Mouse (Mus musculus): ENCODE results near the gene Ralgapa2. TPM values are rescaled to one million over a fixed set of nuclear protein-coding genes. Genes with fewer than 3 reads are reported as not detected.

Gene Ralgapa2
- polyA plus RNA-seq, 1 experiment: 8.3 TPM

GRCm38 (mm10) chr2:146363483-146363882 lies 148.7 kb downstream of the Ralgapa2 start:
- no peak for DNase-seq (ENCODE audit: low read depth in 1 of 2, low spot score in 2 of 2)
- 85% methylated on average over 2 of the region's 2 CpGs for WGBS
- no peaks in the 10 kb centered on the region for H3K36me3 ChIP-seq (ENCODE audit: control insufficient read depth, insufficient read depth, low read length)

GRCm38 (mm10) chr2:146362932-146363331 lies 149.2 kb downstream of the Ralgapa2 start:
- no peaks in the 10 kb centered on the region for H3K27me3 ChIP-seq (ENCODE audit: control insufficient read depth, insufficient read depth, low read length)
- H3K4me3 ChIP-seq (ENCODE audit: extremely low read depth, insufficient read depth, insufficient read length): no peak overlapping the region
- H3K4me1 ChIP-seq (ENCODE audit: control insufficient read depth, insufficient read depth, insufficient read length): no peaks in the 10 kb centered on the region
- H3K36me3 ChIP-seq (ENCODE audit: control insufficient read depth, insufficient read depth, low read length): no peaks in the 10 kb centered on the region
- no peak for TF ChIP-seq POLR2A (IDR thresholded peaks at IDR 0.05; ENCODE audit: low read depth, low read length)
- TF ChIP-seq CTCF (IDR thresholded peaks at IDR 0.05; ENCODE audit: extremely low read depth, insufficient read depth, insufficient read length, insufficient replicate concordance): no peak
- no peak overlapping the region for H3K27ac ChIP-seq (ENCODE audit: insufficient read depth, low read length)
- WGBS: 88% methylated on average over 1 of the region's 1 CpGs
- no peak for DNase-seq (ENCODE audit: low read depth in 1 of 2, low spot score in 2 of 2)

More at GRCm38 (mm10) chr2:146363483-146363882, 148.7 kb downstream of the Ralgapa2 start:
- TF ChIP-seq POLR2A (IDR thresholded peaks at IDR 0.05; ENCODE audit: low read depth, low read length) (no peak), CTCF (IDR thresholded peaks at IDR 0.05; ENCODE audit: extremely low read depth, insufficient read depth, insufficient read length, insufficient replicate concordance) (no peak)
- Histone ChIP-seq H3K4me1 (ENCODE audit: control insufficient read depth, insufficient read depth, insufficient read length) (no peaks in the 10 kb centered on the region), H3K27me3 (ENCODE audit: control insufficient read depth, insufficient read depth, low read length) (no peaks in the 10 kb centered on the region), H3K4me3 (ENCODE audit: extremely low read depth, insufficient read depth, insufficient read length) (no peak overlapping the region), H3K27ac (ENCODE audit: insufficient read depth, low read length) (no peak overlapping the region)

DNA sequence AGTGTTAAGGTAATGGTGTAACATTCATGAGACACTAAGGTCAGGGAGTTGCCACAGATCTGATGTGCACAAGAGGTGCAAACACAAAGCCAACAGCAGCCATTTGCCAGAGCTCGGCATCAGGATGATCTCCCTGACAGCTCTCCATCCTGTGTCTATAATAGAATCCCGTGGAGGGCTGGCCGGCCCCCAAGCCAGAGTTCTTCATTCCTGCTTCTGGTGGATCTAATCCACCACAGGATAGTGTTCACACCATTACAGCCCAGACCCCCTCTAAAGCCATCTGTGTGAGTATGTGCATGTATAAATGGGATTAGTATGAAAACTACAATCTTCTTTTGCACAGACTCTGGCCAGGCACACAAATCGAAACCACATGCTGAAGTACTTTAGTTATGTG lies 150.2 kb downstream of the Ralgapa2 start:
- H3K27me3 ChIP-seq (ENCODE audit: control insufficient read depth, insufficient read depth, low read length): no peaks in the 10 kb centered on the region
- no peaks in the 10 kb centered on the region for H3K4me1 ChIP-seq (ENCODE audit: control insufficient read depth, insufficient read depth, insufficient read length)
- 94% methylated on average over 4 of the region's 4 CpGs for whole genome bisulfite sequencing
- no peak overlapping the region for H3K4me3 ChIP-seq (ENCODE audit: extremely low read depth, insufficient read depth, insufficient read length)
- no peak for DNase-seq (ENCODE audit: low read depth in 1 of 2, low spot score in 2 of 2)
- no peaks in the 10 kb centered on the region for H3K36me3 ChIP-seq (ENCODE audit: control insufficient read depth, insufficient read depth, low read length)
- TF ChIP-seq POLR2A (IDR thresholded peaks at IDR 0.05; ENCODE audit: low read depth, low read length): no peak
- TF ChIP-seq CTCF (IDR thresholded peaks at IDR 0.05; ENCODE audit: extremely low read depth, insufficient read depth, insufficient read length, insufficient replicate concordance): no peak
- no peak overlapping the region for H3K27ac ChIP-seq (ENCODE audit: insufficient read depth, low read length)

DNA sequence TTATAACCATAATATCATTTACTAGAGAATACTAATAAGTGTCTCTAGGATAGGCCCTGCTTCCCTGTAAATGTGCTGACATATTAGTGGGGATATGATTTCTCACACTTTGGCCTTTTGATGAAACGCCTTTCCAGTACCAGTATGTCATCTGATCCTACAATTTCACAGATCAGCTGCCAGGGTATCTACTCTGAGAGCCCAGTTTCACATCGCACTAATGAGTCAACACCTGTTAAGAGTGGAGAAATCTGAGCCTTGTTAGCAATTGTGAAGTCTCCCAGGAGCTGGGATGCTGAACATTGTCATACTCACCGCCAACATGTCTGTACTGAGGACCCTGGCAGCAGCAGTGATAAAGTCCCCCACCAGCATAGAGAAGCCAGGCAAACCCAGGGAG lies 151.1 kb downstream of the Ralgapa2 start:
- no peaks in the 10 kb centered on the region for H3K27me3 ChIP-seq (ENCODE audit: control insufficient read depth, insufficient read depth, low read length)
- WGBS: 92% methylated on average over 3 of the region's 3 CpGs
- no peak for TF ChIP-seq CTCF (IDR thresholded peaks at IDR 0.05; ENCODE audit: extremely low read depth, insufficient read depth, insufficient read length, insufficient replicate concordance)
- no peak for TF ChIP-seq POLR2A (IDR thresholded peaks at IDR 0.05; ENCODE audit: low read depth, low read length)
- no peak for DNase-seq (ENCODE audit: low read depth in 1 of 2, low spot score in 2 of 2)
- H3K36me3 ChIP-seq (ENCODE audit: control insufficient read depth, insufficient read depth, low read length): no peaks in the 10 kb centered on the region
- no peak overlapping the region for H3K4me3 ChIP-seq (ENCODE audit: extremely low read depth, insufficient read depth, insufficient read length)
- no peaks in the 10 kb centered on the region for H3K4me1 ChIP-seq (ENCODE audit: control insufficient read depth, insufficient read depth, insufficient read length)
- no peak overlapping the region for H3K27ac ChIP-seq (ENCODE audit: insufficient read depth, low read length)

GRCm38 (mm10) chr2:146359676-146360075 lies 152.5 kb downstream of the Ralgapa2 start:
- Histone ChIP-seq H3K27me3 (ENCODE audit: control insufficient read depth, insufficient read depth, low read length) (no peaks in the 10 kb centered on the region), H3K4me1 (ENCODE audit: control insufficient read depth, insufficient read depth, insufficient read length) (no peaks in the 10 kb centered on the region), H3K4me3 (ENCODE audit: extremely low read depth, insufficient read depth, insufficient read length) (no peak overlapping the region), H3K36me3 (ENCODE audit: control insufficient read depth, insufficient read depth, low read length) (no peaks in the 10 kb centered on the region), H3K27ac (ENCODE audit: insufficient read depth, low read length) (no peak overlapping the region)
- 99% methylated on average over 2 of the region's 2 CpGs for WGBS
- DNase-seq (ENCODE audit: low read depth in 1 of 2, low spot score in 2 of 2): no peak
- no peak for TF ChIP-seq POLR2A (IDR thresholded peaks at IDR 0.05; ENCODE audit: low read depth, low read length)
- TF ChIP-seq CTCF (IDR thresholded peaks at IDR 0.05; ENCODE audit: extremely low read depth, insufficient read depth, insufficient read length, insufficient replicate concordance): no peak

GRCm38 (mm10) chr2:146356524-146356923 lies 155.6 kb downstream of the Ralgapa2 start:
- Histone ChIP-seq H3K27ac (ENCODE audit: insufficient read depth, low read length) (no peak overlapping the region), H3K4me1 (ENCODE audit: control insufficient read depth, insufficient read depth, insufficient read length) (no peaks in the 10 kb centered on the region), H3K27me3 (ENCODE audit: control insufficient read depth, insufficient read depth, low read length) (no peaks in the 10 kb centered on the region), H3K4me3 (ENCODE audit: extremely low read depth, insufficient read depth, insufficient read length) (no peak overlapping the region), H3K36me3 (ENCODE audit: control insufficient read depth, insufficient read depth, low read length) (no peaks in the 10 kb centered on the region; the same call in 1 of the 2 replicates)
- no peak for DNase-seq (ENCODE audit: low read depth in 1 of 2, low spot score in 2 of 2)
- 86% methylated on average over 6 of the region's 6 CpGs for WGBS
- TF ChIP-seq CTCF (IDR thresholded peaks at IDR 0.05; ENCODE audit: extremely low read depth, insufficient read depth, insufficient read length, insufficient replicate concordance): no peak
- no peak for TF ChIP-seq POLR2A (IDR thresholded peaks at IDR 0.05; ENCODE audit: low read depth, low read length)

GRCm38 (mm10) chr2:146350230-146350629 lies 161.9 kb downstream of the Ralgapa2 start:
- no peak for DNase-seq (ENCODE audit: low read depth in 1 of 2, low spot score in 2 of 2)
- no peaks in the 10 kb centered on the region for H3K4me1 ChIP-seq (ENCODE audit: control insufficient read depth, insufficient read depth, insufficient read length)
- 93% methylated on average over 5 of the region's 5 CpGs for WGBS
- no peaks in the 10 kb centered on the region for H3K27me3 ChIP-seq (ENCODE audit: control insufficient read depth, insufficient read depth, low read length)
- peaks cover 3% of the 10 kb centered on the region for H3K36me3 ChIP-seq (ENCODE audit: control insufficient read depth, insufficient read depth, low read length)
- H3K4me3 ChIP-seq (ENCODE audit: extremely low read depth, insufficient read depth, insufficient read length): no peak overlapping the region
- TF ChIP-seq POLR2A (IDR thresholded peaks at IDR 0.05; ENCODE audit: low read depth, low read length): no peak
- no peak for TF ChIP-seq CTCF (IDR thresholded peaks at IDR 0.05; ENCODE audit: extremely low read depth, insufficient read depth, insufficient read length, insufficient replicate concordance)
- no peak overlapping the region for H3K27ac ChIP-seq (ENCODE audit: insufficient read depth, low read length)
